Mouse (Mus musculus): ENCODE measurements around the gene Sh3rf3. TPM values are rescaled to one million over a fixed set of nuclear protein-coding genes. Genes with fewer than 3 reads are reported as not detected.

Gene Sh3rf3
- polyA plus RNA-seq, 2 experiments = not detected

DNA sequence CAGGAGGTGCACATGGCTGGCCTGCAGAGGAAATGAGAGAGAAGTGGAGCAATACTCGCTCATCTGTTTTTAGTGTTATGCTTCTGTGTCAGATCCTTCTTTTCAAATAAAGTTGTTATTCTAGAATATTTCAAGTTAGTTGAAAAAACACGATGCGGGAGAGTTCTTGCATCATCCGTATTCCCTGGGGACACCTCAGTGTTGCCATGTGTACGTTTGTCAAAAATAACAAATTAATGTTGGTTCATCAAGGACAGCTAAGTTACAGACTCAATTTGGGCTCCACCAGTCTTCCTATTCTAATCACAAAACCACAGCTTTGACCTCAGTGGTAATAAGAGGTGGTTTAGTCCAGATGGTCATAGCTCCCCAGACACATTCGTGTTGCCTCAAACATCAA is 35.4 kb downstream of the Sh3rf3 start:
- TF ChIP-seq CTCF (IDR thresholded peaks at IDR 0.05; ENCODE audit: low read depth) = no peak
- no peak for TF ChIP-seq EP300 (IDR thresholded peaks at IDR 0.05; ENCODE audit: low read depth)

DNA sequence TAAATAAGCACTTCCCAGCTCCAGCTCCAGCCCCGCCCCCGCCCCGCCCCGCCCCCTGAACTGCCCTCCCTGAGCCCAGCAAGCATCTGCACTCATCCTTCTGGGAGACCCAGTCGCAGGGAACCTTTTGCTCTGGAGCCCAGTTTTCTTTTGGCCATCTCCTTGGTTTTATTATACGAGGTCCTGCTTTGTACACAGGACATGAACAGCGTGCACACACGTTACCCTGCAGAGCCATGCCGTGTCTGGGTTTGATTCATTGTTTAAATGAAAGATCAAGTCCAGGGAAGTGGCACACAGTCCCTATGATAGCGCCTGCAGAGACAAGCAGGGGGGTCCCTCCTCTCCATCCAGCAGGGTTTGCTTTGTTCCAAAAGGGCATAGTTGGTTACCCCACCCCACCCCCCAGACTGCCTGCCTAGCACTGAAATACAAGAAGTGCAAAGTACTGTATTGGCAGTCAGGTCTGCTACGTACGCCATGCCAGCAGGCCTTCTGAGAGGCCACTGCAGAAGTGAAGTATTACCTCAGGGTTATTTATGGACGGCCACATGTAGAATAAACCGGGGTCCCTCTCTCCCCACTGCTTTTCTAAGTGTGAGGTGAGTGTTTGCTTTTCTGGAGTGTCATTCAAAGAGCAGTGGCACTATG is 41.5 kb downstream of the Sh3rf3 start:
- no peaks in the 10 kb centered on the region for H3K4me1 ChIP-seq (replicated peaks; ENCODE audit: control insufficient read depth in 2 of 2, insufficient read depth in 2 of 2, low read length in 1 of 2)
- ATAC-seq (ENCODE audit: insufficient read depth) (no peak), DNase-seq (ENCODE audit: low read depth in 3 of 3, low spot score in 3 of 3) (no peak)
- no peak for TF ChIP-seq CTCF (IDR thresholded peaks at IDR 0.05; ENCODE audit: low read depth)
- no peak for TF ChIP-seq EP300 (IDR thresholded peaks at IDR 0.05; ENCODE audit: low read depth)
- H3K4me2 ChIP-seq (ENCODE audit: low read depth) = no peak overlapping the region
- H3K4me3 ChIP-seq (ENCODE audit: insufficient read depth in 1 of 2, low read depth in 2 of 2, low read length in 2 of 2) = no peak overlapping the region
- no peak overlapping the region for H3K27ac ChIP-seq
- WGBS (ENCODE audit: insufficient replicate concordance) = 18% methylated on average over 14 of the region's 14 CpGs
- H3K9me3 ChIP-seq (ENCODE audit: control insufficient read depth, low read length) = no peaks in the 10 kb centered on the region
- H3K36me3 ChIP-seq (replicated peaks; ENCODE audit: control insufficient read depth, insufficient read depth, low read depth) = no peaks in the 10 kb centered on the region
- H3K9ac ChIP-seq (replicated peaks) = no peak overlapping the region
- no peaks in the 10 kb centered on the region for H3K27me3 ChIP-seq (ENCODE audit: control insufficient read depth, insufficient read depth, low read length)

More for the DNA sequence above, 35.4 kb downstream of the Sh3rf3 start:
- no peaks in the 10 kb centered on the region for H3K4me1 ChIP-seq (replicated peaks; ENCODE audit: control insufficient read depth in 2 of 2, insufficient read depth in 2 of 2, low read length in 1 of 2)
- no peaks in the 10 kb centered on the region for H3K27me3 ChIP-seq (ENCODE audit: control insufficient read depth, insufficient read depth, low read length)
- DNase-seq (ENCODE audit: low read depth in 3 of 3, low spot score in 3 of 3) = no peak
- no peak overlapping the region for H3K4me2 ChIP-seq (ENCODE audit: low read depth)
- 63% methylated on average over 6 of the region's 6 CpGs for WGBS (ENCODE audit: insufficient replicate concordance)
- H3K36me3 ChIP-seq (replicated peaks; ENCODE audit: control insufficient read depth, insufficient read depth, low read depth) = no peaks in the 10 kb centered on the region
- no peak overlapping the region for H3K4me3 ChIP-seq (ENCODE audit: insufficient read depth in 1 of 2, low read depth in 2 of 2, low read length in 2 of 2)
- no peak for ATAC-seq (ENCODE audit: insufficient read depth)
- H3K9ac ChIP-seq (replicated peaks) = no peak overlapping the region
- H3K9me3 ChIP-seq (ENCODE audit: control insufficient read depth, low read length) = no peaks in the 10 kb centered on the region
- H3K27ac ChIP-seq = no peak overlapping the region

DNA sequence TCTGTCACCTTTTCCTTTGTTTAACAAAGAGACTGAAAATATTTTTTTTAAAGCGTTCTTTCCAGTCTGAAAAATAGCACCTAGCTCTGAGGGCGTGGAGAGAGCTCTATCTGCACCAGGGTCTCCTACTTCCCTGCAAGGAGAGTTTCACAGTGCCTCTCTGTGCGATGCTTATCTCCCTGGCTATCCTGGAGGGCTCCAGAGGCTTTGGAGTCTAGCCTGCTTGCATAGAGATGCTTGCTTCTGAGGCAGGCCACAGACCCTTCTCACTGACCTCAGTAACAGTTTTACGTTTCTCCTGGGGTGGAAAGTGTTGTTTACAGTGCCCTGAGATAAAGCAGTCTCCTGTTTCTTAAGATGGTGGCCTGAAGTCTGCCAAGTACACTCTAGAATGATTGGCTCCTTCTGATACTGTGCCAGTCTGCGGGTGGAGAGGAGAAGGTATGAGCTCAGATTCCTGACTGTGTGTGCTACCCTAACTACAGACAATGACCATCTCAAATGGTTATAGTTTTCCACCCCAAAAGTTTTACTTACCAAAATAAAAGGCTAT is 42.1 kb downstream of the Sh3rf3 start:
- H3K9ac ChIP-seq (replicated peaks) = no peak overlapping the region
- no peak overlapping the region for H3K27ac ChIP-seq
- no peaks in the 10 kb centered on the region for H3K9me3 ChIP-seq (ENCODE audit: control insufficient read depth, low read length)
- DNase-seq (ENCODE audit: low read depth in 3 of 3, low spot score in 3 of 3) (no peak), ATAC-seq (ENCODE audit: insufficient read depth) (no peak)
- H3K27me3 ChIP-seq (ENCODE audit: control insufficient read depth, insufficient read depth, low read length) = no peaks in the 10 kb centered on the region
- WGBS (ENCODE audit: insufficient replicate concordance) = 19% methylated on average over 5 of the region's 5 CpGs
- no peaks in the 10 kb centered on the region for H3K36me3 ChIP-seq (replicated peaks; ENCODE audit: control insufficient read depth, insufficient read depth, low read depth)
- no peaks in the 10 kb centered on the region for H3K4me1 ChIP-seq (replicated peaks; ENCODE audit: control insufficient read depth in 2 of 2, insufficient read depth in 2 of 2, low read length in 1 of 2)
- H3K4me2 ChIP-seq (ENCODE audit: low read depth) = no peak overlapping the region
- no peak overlapping the region for H3K4me3 ChIP-seq (ENCODE audit: insufficient read depth in 1 of 2, low read depth in 2 of 2, low read length in 2 of 2)
- TF ChIP-seq CTCF (IDR thresholded peaks at IDR 0.05; ENCODE audit: low read depth) (no peak), EP300 (IDR thresholded peaks at IDR 0.05; ENCODE audit: low read depth) (no peak)

DNA sequence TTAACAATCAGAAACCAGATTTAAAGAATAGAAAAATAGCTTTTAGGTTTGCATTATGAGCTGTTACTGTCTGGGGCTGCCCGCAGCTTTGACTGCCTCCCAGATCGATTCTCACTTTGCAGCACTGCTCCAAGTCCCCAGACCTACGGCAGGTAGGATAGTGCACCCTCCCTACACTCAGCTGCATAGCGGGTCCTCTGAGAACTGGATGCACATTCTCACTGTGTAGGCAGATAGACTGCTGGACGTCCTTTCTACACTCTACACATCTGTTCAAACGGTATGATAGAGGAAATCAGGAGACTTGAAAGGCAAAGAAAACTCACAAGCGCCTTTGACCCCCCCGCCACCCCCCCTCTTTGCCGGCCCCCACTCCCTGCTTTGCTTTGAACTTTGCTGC is 42.7 kb downstream of the Sh3rf3 start:
- H3K9ac ChIP-seq (replicated peaks) = no peak overlapping the region
- ATAC-seq (ENCODE audit: insufficient read depth) = no peak
- H3K4me2 ChIP-seq (ENCODE audit: low read depth) = no peak overlapping the region
- H3K27ac ChIP-seq = no peak overlapping the region
- TF ChIP-seq CTCF (IDR thresholded peaks at IDR 0.05; ENCODE audit: low read depth) = no peak
- no peak for TF ChIP-seq EP300 (IDR thresholded peaks at IDR 0.05; ENCODE audit: low read depth)
- H3K9me3 ChIP-seq (ENCODE audit: control insufficient read depth, low read length) = no peaks in the 10 kb centered on the region
- no peaks in the 10 kb centered on the region for H3K4me1 ChIP-seq (replicated peaks; ENCODE audit: control insufficient read depth in 2 of 2, insufficient read depth in 2 of 2, low read length in 1 of 2)
- DNase-seq (ENCODE audit: low read depth in 3 of 3, low spot score in 3 of 3) = no peak
- no peak overlapping the region for H3K4me3 ChIP-seq (ENCODE audit: insufficient read depth in 1 of 2, low read depth in 2 of 2, low read length in 2 of 2)
- H3K36me3 ChIP-seq (replicated peaks; ENCODE audit: control insufficient read depth, insufficient read depth, low read depth) = no peaks in the 10 kb centered on the region
- 54% methylated on average over 9 of the region's 9 CpGs for WGBS (ENCODE audit: insufficient replicate concordance)
- no peaks in the 10 kb centered on the region for H3K27me3 ChIP-seq (ENCODE audit: control insufficient read depth, insufficient read depth, low read length)

DNA sequence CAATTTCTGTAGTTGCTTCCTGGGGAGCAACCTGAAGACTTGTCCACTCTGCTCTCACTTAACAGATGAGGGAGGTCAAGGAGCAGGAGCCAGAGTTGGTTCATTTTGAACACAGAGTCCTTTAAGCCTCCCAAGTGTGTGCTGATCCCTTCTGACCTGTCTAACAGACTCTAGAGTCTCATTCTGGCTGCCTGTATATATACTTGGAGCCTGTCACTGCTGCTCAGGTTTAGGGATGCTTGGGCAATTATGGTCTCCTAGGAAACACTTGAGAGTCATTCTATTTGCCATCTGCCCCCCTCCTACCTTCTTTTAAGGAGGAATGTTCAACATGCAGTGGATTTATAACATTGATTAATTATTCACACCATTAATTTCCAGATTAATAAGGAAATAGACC is 43.6 kb downstream of the Sh3rf3 start:
- no peaks in the 10 kb centered on the region for H3K9me3 ChIP-seq (ENCODE audit: control insufficient read depth, low read length)
- no peak overlapping the region for H3K4me2 ChIP-seq (ENCODE audit: low read depth)
- H3K4me3 ChIP-seq (ENCODE audit: insufficient read depth in 1 of 2, low read depth in 2 of 2, low read length in 2 of 2) = no peak overlapping the region
- ATAC-seq (ENCODE audit: insufficient read depth) (no peak), DNase-seq (ENCODE audit: low read depth in 3 of 3, low spot score in 3 of 3) (no peak)
- H3K4me1 ChIP-seq (replicated peaks; ENCODE audit: control insufficient read depth in 2 of 2, insufficient read depth in 2 of 2, low read length in 1 of 2) = no peaks in the 10 kb centered on the region
- H3K27ac ChIP-seq = no peak overlapping the region
- TF ChIP-seq CTCF (IDR thresholded peaks at IDR 0.05; ENCODE audit: low read depth) = no peak
- no peak for TF ChIP-seq EP300 (IDR thresholded peaks at IDR 0.05; ENCODE audit: low read depth)
- no peak overlapping the region for H3K9ac ChIP-seq (replicated peaks)
- no peaks in the 10 kb centered on the region for H3K27me3 ChIP-seq (ENCODE audit: control insufficient read depth, insufficient read depth, low read length)
- no peaks in the 10 kb centered on the region for H3K36me3 ChIP-seq (replicated peaks; ENCODE audit: control insufficient read depth, insufficient read depth, low read depth)

Data from liver, embryonic 14.5 days (tissue).